Mouse (Mus musculus) cerebellum, adult 2 months (tissue): ENCODE data around the gene Mypop.

Experiments
- CTCF ChIP-seq: fragments of 200-500 bp; IDR thresholded peaks from 2 replicates; pipeline ENCODE4 v1.5.1; 2011; ENCODE audit warnings: low read depth, mild to moderate bottlenecking, control low read depth, low read length, moderate library complexity, borderline replicate concordance; ENCODE audit not compliant: insufficient read depth
- POLR2A ChIP-seq: fragments of 200-500 bp; IDR thresholded peaks from 2 replicates; pipeline ENCODE4 v1.6.1; 2011; ENCODE audit warnings: low read length, control low read depth, borderline replicate concordance; ENCODE audit not compliant: insufficient read depth

DNA sequence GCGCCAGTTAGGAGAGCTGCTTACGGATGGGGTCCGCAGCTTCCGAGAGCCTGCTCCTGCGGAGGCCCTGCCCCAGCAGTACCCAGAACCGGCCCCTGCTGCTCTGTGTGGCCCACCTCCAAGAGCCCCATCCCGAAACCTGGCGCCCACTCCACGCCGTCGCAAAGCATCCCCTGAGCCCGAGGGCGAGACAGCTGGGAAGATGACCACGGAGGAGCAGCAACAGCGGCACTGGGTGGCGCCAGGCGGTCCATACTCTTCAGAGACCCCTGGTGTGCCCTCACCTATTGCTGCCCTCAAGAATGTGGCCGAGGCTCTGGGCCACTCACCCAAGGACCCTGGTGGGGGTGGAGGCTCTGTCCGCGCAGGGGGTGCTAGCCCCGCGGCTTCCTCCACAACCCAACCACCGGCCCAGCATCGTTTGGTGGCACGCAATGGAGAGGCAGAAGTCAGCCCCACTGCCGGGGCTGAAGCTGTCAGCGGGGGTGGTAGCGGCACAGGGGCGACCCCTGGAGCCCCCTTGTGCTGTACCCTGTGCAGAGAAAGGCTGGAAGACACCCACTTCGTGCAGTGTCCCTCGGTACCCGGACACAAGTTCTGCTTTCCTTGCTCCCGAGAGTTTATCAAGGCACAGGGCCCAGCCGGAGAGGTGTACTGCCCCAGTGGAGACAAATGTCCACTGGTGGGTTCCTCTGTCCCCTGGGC lies 14.5 kb downstream of the Mypop start:
- TF ChIP-seq POLR2A: no peak
- no peak for TF ChIP-seq CTCF
